Mouse (Mus musculus): ENCODE data around the gene Zmat3. TPM values are rescaled to one million over a fixed set of nuclear protein-coding genes. Genes with fewer than 3 reads are reported as not detected.

Gene Zmat3
- polyA plus RNA-seq, 2 experiments, result 7.7 to 12.6 TPM

DNA sequence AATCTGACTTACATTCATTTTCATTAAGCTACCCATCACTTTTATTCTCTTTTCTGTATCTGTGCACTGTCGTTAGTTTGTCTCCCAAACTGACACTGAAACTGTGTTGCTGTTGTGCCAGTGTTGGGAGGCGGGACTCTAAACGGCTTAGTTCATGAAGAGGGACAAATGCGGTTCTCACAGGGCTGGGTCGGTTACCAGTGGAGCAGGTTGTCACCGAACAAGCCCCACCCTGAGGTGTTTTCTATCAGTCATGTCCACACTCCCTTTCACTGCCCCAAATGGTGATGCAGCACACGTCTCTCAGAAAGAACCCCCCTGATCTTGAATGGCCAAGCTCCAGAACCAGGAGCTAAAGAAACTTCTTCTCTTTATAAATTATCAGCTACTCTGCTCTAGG is 6.1 kb upstream of the Zmat3 start:
- Histone ChIP-seq H3K27me3 (ENCODE audit: control insufficient read depth, insufficient read depth, low read length) (no peaks in the 10 kb centered on the region), H3K4me1 (ENCODE audit: control insufficient read depth, insufficient read depth, low read length) (no peaks in the 10 kb centered on the region), H3K4me2 (replicated peaks; ENCODE audit: low read depth, low read length, severe bottlenecking) (no peak overlapping the region), H3K27ac (replicated peaks; ENCODE audit: low read depth, low read length) (no peak overlapping the region), H3K9me3 (ENCODE audit: control insufficient read depth, low read length) (no peaks in the 10 kb centered on the region), H3K9ac (ENCODE audit: low read depth, low read length, severe bottlenecking) (no peak overlapping the region), H3K4me3 (replicated peaks; ENCODE audit: low read length) (no peak overlapping the region), H3K36me3 (ENCODE audit: control insufficient read depth, insufficient read depth, low read length) (no peaks in the 10 kb centered on the region)
- ATAC-seq (ENCODE audit: low FRiP score, low read depth) (no peak), DNase-seq (ENCODE audit: low spot score) (no peak)
- 71% methylated on average over 7 of the region's 7 CpGs for WGBS
- TF ChIP-seq POLR2A (IDR thresholded peaks at IDR 0.05; ENCODE audit: borderline replicate concordance, extremely low read depth, insufficient read depth, insufficient read length), result no peak

DNA sequence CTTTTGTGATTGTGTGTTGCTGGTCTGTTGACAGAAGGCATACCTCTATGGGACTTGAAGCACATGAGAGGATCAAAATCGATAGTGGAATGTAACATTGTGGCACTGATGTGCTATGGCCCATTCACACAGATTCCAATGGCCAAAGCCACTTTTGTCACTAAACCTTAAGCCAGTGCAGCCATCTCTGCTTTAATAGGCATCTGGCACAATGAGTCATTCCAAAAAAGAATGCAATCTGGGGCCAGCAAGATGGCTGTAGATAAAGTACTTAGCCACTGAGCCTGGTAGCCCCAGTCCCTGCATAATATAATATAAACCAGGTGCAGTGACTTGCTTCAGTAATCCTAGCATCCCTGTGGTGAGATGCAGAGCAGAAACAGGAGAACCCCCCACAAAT is 1.7 kb upstream of the Zmat3 start:
- DNase-seq (ENCODE audit: low spot score) (no peak), ATAC-seq (ENCODE audit: low FRiP score, low read depth) (no peak)
- Histone ChIP-seq H3K27me3 (ENCODE audit: control insufficient read depth, insufficient read depth, low read length) (no peaks in the 10 kb centered on the region), H3K4me1 (ENCODE audit: control insufficient read depth, insufficient read depth, low read length) (0 out of 2 replicates have a peak, but pooled peaks cover 5% of the 10 kb centered on the region), H3K36me3 (ENCODE audit: control insufficient read depth, insufficient read depth, low read length) (no peaks in the 10 kb centered on the region), H3K4me2 (replicated peaks; ENCODE audit: low read depth, low read length, severe bottlenecking) (no peak overlapping the region), H3K9me3 (ENCODE audit: control insufficient read depth, low read length) (no peaks in the 10 kb centered on the region), H3K4me3 (replicated peaks; ENCODE audit: low read length) (no peak overlapping the region), H3K9ac (ENCODE audit: low read depth, low read length, severe bottlenecking) (no peak overlapping the region), H3K27ac (replicated peaks; ENCODE audit: low read depth, low read length) (no peak overlapping the region)
- no peak for TF ChIP-seq POLR2A (IDR thresholded peaks at IDR 0.05; ENCODE audit: borderline replicate concordance, extremely low read depth, insufficient read depth, insufficient read length)
- 71% methylated on average over 1 of the region's 1 CpGs for WGBS

DNA sequence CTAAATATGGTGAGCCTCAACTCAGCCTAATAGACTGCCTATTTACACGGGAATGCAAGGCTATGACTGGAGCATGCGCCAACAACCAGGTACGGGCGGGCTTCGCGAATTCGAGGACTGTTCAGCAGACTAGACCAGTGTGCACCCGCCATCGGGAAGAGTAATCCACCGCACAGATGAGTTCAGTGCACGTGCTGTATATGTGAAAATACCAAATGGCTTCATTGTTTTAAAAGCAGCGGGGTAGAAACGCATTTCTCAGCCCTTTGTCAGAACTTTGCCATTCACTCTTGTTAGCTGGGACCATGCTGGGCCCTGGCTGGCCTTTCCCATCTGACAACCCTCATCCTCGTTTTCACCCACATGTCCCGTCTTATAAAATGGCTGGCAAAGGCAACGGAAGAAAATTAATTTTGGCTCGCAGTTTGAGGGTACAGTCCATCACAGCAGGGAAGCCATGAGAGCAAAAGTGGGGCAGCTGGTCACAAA is 476 bp upstream of the Zmat3 start:
- peak overlapping the region; percentile 70 for H3K4me2 ChIP-seq (replicated peaks; ENCODE audit: low read depth, low read length, severe bottlenecking)
- no peaks in the 10 kb centered on the region for H3K27me3 ChIP-seq (ENCODE audit: control insufficient read depth, insufficient read depth, low read length)
- no peaks in the 10 kb centered on the region for H3K36me3 ChIP-seq (ENCODE audit: control insufficient read depth, insufficient read depth, low read length)
- TF ChIP-seq POLR2A (IDR thresholded peaks at IDR 0.05; ENCODE audit: borderline replicate concordance, extremely low read depth, insufficient read depth, insufficient read length), result no peak
- no peaks in the 10 kb centered on the region for H3K9me3 ChIP-seq (ENCODE audit: control insufficient read depth, low read length)
- ATAC-seq (ENCODE audit: low FRiP score, low read depth) (no peak), DNase-seq (ENCODE audit: low spot score) (no peak)
- WGBS, result 61% methylated on average over 17 of the region's 17 CpGs
- H3K4me3 ChIP-seq (replicated peaks; ENCODE audit: low read length), result peak overlapping the region; percentile 84
- H3K9ac ChIP-seq (ENCODE audit: low read depth, low read length, severe bottlenecking), result 0 out of 2 replicates have a peak overlapping the region, but pooled peaks have one; percentile 85
- H3K4me1 ChIP-seq (ENCODE audit: control insufficient read depth, insufficient read depth, low read length), result 0 out of 2 replicates have a peak, but pooled peaks cover 5% of the 10 kb centered on the region
- H3K27ac ChIP-seq (replicated peaks; ENCODE audit: low read depth, low read length), result no peak overlapping the region

DNA sequence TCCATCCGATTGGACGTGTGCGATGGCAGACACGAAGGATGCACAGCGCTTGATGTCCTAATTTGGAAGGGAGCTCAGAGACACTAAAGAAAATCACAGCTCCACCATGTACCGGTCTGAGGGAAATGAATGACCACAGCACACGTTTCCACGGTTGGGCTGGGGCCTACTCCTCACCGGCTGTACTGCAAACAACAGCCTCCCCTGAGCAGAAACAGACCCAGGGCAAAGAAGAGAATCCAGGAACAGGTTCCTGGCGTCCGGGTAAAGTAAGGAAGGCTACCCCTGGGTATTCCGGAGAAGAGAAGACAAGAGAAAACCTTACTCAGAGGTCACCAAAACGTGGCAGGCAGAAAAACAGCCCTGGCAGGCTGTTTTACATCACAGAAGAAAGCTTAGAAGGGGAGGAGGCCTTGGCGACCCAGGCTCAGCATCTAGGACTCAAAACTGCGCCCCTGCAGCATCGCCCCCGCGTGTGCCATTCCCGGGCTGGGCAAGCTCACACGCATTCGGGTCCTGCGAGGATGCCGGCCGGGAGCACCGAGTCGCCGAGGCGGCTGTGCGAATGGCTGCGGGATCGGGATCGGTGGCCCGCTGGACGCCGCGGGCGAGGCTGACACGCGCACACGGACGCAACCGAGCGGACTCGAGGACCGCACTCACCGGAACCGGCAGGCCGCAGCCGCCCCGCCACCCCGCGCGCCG is 821 bp downstream of the Zmat3 start:
- no peaks in the 10 kb centered on the region for H3K27me3 ChIP-seq (ENCODE audit: control insufficient read depth, insufficient read depth, low read length)
- H3K4me1 ChIP-seq (ENCODE audit: control insufficient read depth, insufficient read depth, low read length), result 0 out of 2 replicates have a peak, but pooled peaks cover 5% of the 10 kb centered on the region
- no peaks in the 10 kb centered on the region for H3K36me3 ChIP-seq (ENCODE audit: control insufficient read depth, insufficient read depth, low read length)
- 3% methylated on average over 31 of the region's 54 CpGs for WGBS
- DNase-seq (ENCODE audit: low spot score) (peak; percentile 40), ATAC-seq (ENCODE audit: low FRiP score, low read depth) (peak; percentile 74; the same call in 1 of the 2 replicates)
- peak overlapping the region; percentile 85 for H3K9ac ChIP-seq (ENCODE audit: low read depth, low read length, severe bottlenecking)
- peak overlapping the region; percentile 70 for H3K4me2 ChIP-seq (replicated peaks; ENCODE audit: low read depth, low read length, severe bottlenecking)
- peak overlapping the region; percentile 84 for H3K4me3 ChIP-seq (replicated peaks; ENCODE audit: low read length)
- H3K27ac ChIP-seq (replicated peaks; ENCODE audit: low read depth, low read length), result peak overlapping the region; percentile 46; the same call in 1 of the 2 replicates
- no peak for TF ChIP-seq POLR2A (IDR thresholded peaks at IDR 0.05; ENCODE audit: borderline replicate concordance, extremely low read depth, insufficient read depth, insufficient read length)
- no peaks in the 10 kb centered on the region for H3K9me3 ChIP-seq (ENCODE audit: control insufficient read depth, low read length)

DNA sequence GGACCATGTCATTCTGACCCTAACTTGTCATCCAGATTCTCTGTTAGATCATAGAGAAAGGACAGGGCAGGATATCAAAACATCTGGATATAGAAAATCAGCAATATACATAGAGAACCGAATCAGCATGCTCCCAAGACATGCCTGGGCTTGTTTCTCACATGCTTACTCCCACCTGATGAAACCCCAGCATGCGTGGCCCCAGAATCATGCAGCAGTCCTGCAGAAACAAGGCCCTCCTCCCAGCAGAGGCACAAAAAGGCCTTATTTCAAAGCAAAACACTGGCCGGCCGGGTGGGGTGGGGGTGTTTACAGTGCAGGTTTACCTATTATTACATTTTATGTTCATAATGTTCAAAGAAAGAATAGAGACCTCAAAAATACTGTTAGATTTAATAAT is 1.6 kb downstream of the Zmat3 start:
- ATAC-seq (ENCODE audit: low FRiP score, low read depth) (no peak), DNase-seq (ENCODE audit: low spot score) (no peak)
- WGBS, result 52% methylated on average over 4 of the region's 4 CpGs
- H3K4me3 ChIP-seq (replicated peaks; ENCODE audit: low read length), result 0 out of 2 replicates have a peak overlapping the region, but pooled peaks have one; percentile 84
- no peaks in the 10 kb centered on the region for H3K36me3 ChIP-seq (ENCODE audit: control insufficient read depth, insufficient read depth, low read length)
- H3K4me1 ChIP-seq (ENCODE audit: control insufficient read depth, insufficient read depth, low read length), result 0 out of 2 replicates have a peak, but pooled peaks cover 5% of the 10 kb centered on the region
- H3K9me3 ChIP-seq (ENCODE audit: control insufficient read depth, low read length), result no peaks in the 10 kb centered on the region
- H3K27ac ChIP-seq (replicated peaks; ENCODE audit: low read depth, low read length), result no peak overlapping the region
- no peak overlapping the region for H3K9ac ChIP-seq (ENCODE audit: low read depth, low read length, severe bottlenecking)
- no peaks in the 10 kb centered on the region for H3K27me3 ChIP-seq (ENCODE audit: control insufficient read depth, insufficient read depth, low read length)
- TF ChIP-seq POLR2A (IDR thresholded peaks at IDR 0.05; ENCODE audit: borderline replicate concordance, extremely low read depth, insufficient read depth, insufficient read length), result no peak
- H3K4me2 ChIP-seq (replicated peaks; ENCODE audit: low read depth, low read length, severe bottlenecking), result peak overlapping the region; percentile 70

All from limb, embryonic 14.5 days (tissue).